Comparison of ENCODE assay signal across 7 mouse cellular contexts in the genomic region with DNA sequence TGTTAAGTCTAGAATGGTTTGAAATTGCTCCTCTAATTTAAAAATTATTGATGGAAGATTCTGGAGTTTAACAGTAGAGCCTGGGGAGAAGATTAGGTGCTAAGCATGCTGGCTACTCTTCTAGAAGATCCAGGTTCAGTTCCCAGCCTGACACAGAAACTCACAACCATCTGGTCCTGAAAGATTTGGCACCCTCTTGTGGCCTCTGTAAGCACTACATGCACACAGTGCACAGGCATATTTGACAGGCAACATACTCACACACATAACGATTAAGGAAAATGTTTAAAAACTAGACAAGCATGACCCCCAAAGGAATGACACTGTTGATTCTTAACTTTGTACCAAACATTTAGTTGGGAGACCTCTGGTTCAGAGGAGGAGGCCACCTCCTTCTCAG. TPM values are rescaled to one million over a fixed set of nuclear protein-coding genes. Genes with fewer than 3 reads are reported as not detected.
DNase-seq lines count a peak whose midpoint lies in the region; ATAC-seq and TF ChIP-seq lines count a peak whose summit lies in the region.

No protein-coding gene starts in this region.

- no peak for ATAC-seq in kidney, embryonic 15.5 days (replicated peaks; ENCODE audit: low FRiP score)

- H3K4me2 ChIP-seq in kidney, embryonic 15.5 days, result no peak overlapping the region

- TF ChIP-seq POLR2A in kidney, adult 2 months (IDR thresholded peaks at IDR 0.05; ENCODE audit: low read depth, low read length), result no peak
- TF ChIP-seq POLR2A in small intestine, adult 2 months (IDR thresholded peaks at IDR 0.05; ENCODE audit: low read depth, low read length), result no peak

- peak; percentile 67 for TF ChIP-seq CTCF in kidney, adult 2 months (conservative IDR thresholded peaks at IDR 0.05; ENCODE audit: insufficient read depth, insufficient read length, low read depth, low read length)
- TF ChIP-seq CTCF in small intestine, adult 2 months (IDR thresholded peaks at IDR 0.05; ENCODE audit: extremely low read depth, insufficient read length, insufficient replicate concordance, low read depth, low read length), result peak; percentile 30; the same call in 1 of the 2 replicates

- peaks cover 2% of the 10 kb centered on the region; the same call in 1 of the 2 replicates for H3K36me3 ChIP-seq in kidney, adult 2 months (ENCODE audit: control insufficient read depth, insufficient read depth, low read length)
- peaks cover 72% of the 10 kb centered on the region for H3K36me3 ChIP-seq in kidney, embryonic 15.5 days
- H3K36me3 ChIP-seq in embryonic facial prominence, embryonic 10.5 days (replicated peaks), result peaks cover 20% of the 10 kb centered on the region
- peaks cover 16% of the 10 kb centered on the region; the same call in 1 of the 2 replicates for H3K36me3 ChIP-seq in limb, embryonic 10.5 days
- H3K36me3 ChIP-seq in small intestine, adult 2 months (ENCODE audit: control insufficient read depth, insufficient read depth, low read length), result peaks cover 6% of the 10 kb centered on the region; the same call in 1 of the 2 replicates

- H3K4me3 ChIP-seq in kidney, adult 2 months (ENCODE audit: insufficient read depth, low read depth, low read length), result no peak overlapping the region
- no peak overlapping the region for H3K4me3 ChIP-seq in kidney, embryonic 15.5 days (replicated peaks)
- no peak overlapping the region for H3K4me3 ChIP-seq in embryonic facial prominence, embryonic 10.5 days
- no peak overlapping the region for H3K4me3 ChIP-seq in limb, embryonic 10.5 days
- no peak overlapping the region for H3K4me3 ChIP-seq in small intestine, adult 2 months (ENCODE audit: low read depth, low read length)

- H3K4me1 ChIP-seq in kidney, adult 2 months (ENCODE audit: control insufficient read depth, insufficient read depth, low read length), result no peaks in the 10 kb centered on the region; the same call in 1 of the 2 replicates
- H3K4me1 ChIP-seq in kidney, embryonic 15.5 days, result no peaks in the 10 kb centered on the region
- H3K4me1 ChIP-seq in embryonic facial prominence, embryonic 10.5 days, result no peaks in the 10 kb centered on the region
- no peaks in the 10 kb centered on the region for H3K4me1 ChIP-seq in limb, embryonic 10.5 days
- H3K4me1 ChIP-seq in small intestine, adult 2 months (ENCODE audit: control insufficient read depth, insufficient read depth, insufficient read length, low read length), result no peaks in the 10 kb centered on the region

- H3K9ac ChIP-seq in kidney, embryonic 15.5 days, result no peak overlapping the region

- no peak overlapping the region for H3K27ac ChIP-seq in kidney, adult 2 months (ENCODE audit: insufficient read depth, low read depth, low read length)
- H3K27ac ChIP-seq in kidney, embryonic 15.5 days, result no peak overlapping the region
- H3K27ac ChIP-seq in embryonic facial prominence, embryonic 10.5 days (replicated peaks), result no peak overlapping the region
- no peak overlapping the region for H3K27ac ChIP-seq in limb, embryonic 10.5 days
- H3K27ac ChIP-seq in small intestine, adult 2 months (ENCODE audit: insufficient read depth, low read depth, low read length), result no peak overlapping the region

- no peaks in the 10 kb centered on the region for H3K9me3 ChIP-seq in kidney, embryonic 15.5 days (replicated peaks)
- H3K9me3 ChIP-seq in embryonic facial prominence, embryonic 10.5 days, result no peaks in the 10 kb centered on the region
- no peaks in the 10 kb centered on the region for H3K9me3 ChIP-seq in limb, embryonic 10.5 days (replicated peaks)

- DNase-seq in kidney, adult 2 months, result peak; percentile 71
- DNase-seq in CD8-positive naive resting alpha-beta T cell, adult 2 months (ENCODE audit: low read depth in 2 of 2, low spot score in 2 of 2), result peak; percentile 18 to 48
- DNase-seq in T-cell, adult 2 months (ENCODE audit: low spot score), result peak; percentile 29
- DNase-seq in embryonic facial prominence, embryonic 10.5 days (ENCODE audit: low spot score), result peak; percentile 35
- DNase-seq in limb, embryonic 10.5 days (ENCODE audit: low spot score), result peak; percentile 51

- no peaks in the 10 kb centered on the region for H3K27me3 ChIP-seq in kidney, adult 2 months (replicated peaks; ENCODE audit: control insufficient read depth, insufficient read depth, low read length)
- H3K27me3 ChIP-seq in kidney, embryonic 15.5 days, result no peaks in the 10 kb centered on the region
- no peaks in the 10 kb centered on the region for H3K27me3 ChIP-seq in embryonic facial prominence, embryonic 10.5 days (replicated peaks; ENCODE audit: low read depth, poor library complexity, severe bottlenecking)
- H3K27me3 ChIP-seq in limb, embryonic 10.5 days (ENCODE audit: low read depth, poor library complexity, severe bottlenecking), result no peaks in the 10 kb centered on the region
- H3K27me3 ChIP-seq in small intestine, adult 2 months (ENCODE audit: control insufficient read depth, insufficient read depth, low read length), result no peaks in the 10 kb centered on the region

- WGBS in kidney, adult 2 months, result 77% methylated on average over 1 of the region's 1 CpGs
- WGBS in kidney, embryonic 15.5 days, result 76% methylated on average over 1 of the region's 1 CpGs
- WGBS in embryonic facial prominence, embryonic 10.5 days, result 83% methylated on average over 1 of the region's 1 CpGs
- WGBS in limb, embryonic 10.5 days, result 84% methylated on average over 1 of the region's 1 CpGs
- WGBS in small intestine, adult 2 months, result 93% methylated on average over 1 of the region's 1 CpGs

RNA-seq across cellular contexts. Expression of a gene that starts 27.5 kb away (rescaled TPM):
- 5.6 and 7.3 TPM in 2 replicates for polyA plus RNA-seq in kidney, adult 2 months (2012; rRNA removed)
- polyA plus RNA-seq in kidney, embryonic 15.5 days (2015; fragmentation: Nextera tagmentation; extraction: Ambion mirVana), result 9.7 and 11.6 TPM in 2 replicates
- 16.6 and 17.2 TPM in 2 replicates for polyA plus RNA-seq in embryonic facial prominence, embryonic 10.5 days (2016; fragmentation: Nextera tagmentation; extraction: Ambion mirVana)
- polyA plus RNA-seq in limb, embryonic 10.5 days (2016; fragmentation: Nextera tagmentation; extraction: Ambion mirVana), result 14.1 and 17.1 TPM in 2 replicates
- 6.5 and 8.5 TPM in 2 replicates for polyA plus RNA-seq in small intestine, adult 2 months (2012; rRNA removed)
